Mouse (Mus musculus) adrenal gland, adult (tissue): ENCODE measurements at regions not wholly inside any gene's neighbourhood (a gene's known extent, or its start where the extent isn't known, plus 50 kb on each side); places are given as distances from the start of the nearest gene placed in this dataset.

Experiments
- DNase-seq, 2 experiments: peaks; one replicate each; pipeline ENCODE4 v3.0.0; 2022 to 2023; ENCODE audit warnings: low spot score in 1 of 2; ENCODE audit not compliant: inconsistent age in 2 of 2

- DNase-seq: no peak
Observed at GRCm38 (mm10) chr3:137482546-137482945, 138.9 kb upstream of the Ddit4l start.

GRCm38 (mm10) chr3:137482971-137483370, 138.4 kb upstream of the Ddit4l start:
- no peak for DNase-seq

- no peak for DNase-seq
Observed at GRCm38 (mm10) chr3:137489592-137489991, 131.8 kb upstream of the Ddit4l start.

GRCm38 (mm10) chr3:137491508-137492019, 129.8 kb upstream of the Ddit4l start:
- no peak for DNase-seq

- DNase-seq: no peak
Observed at GRCm38 (mm10) chr3:137498343-137498742, 123.1 kb upstream of the Ddit4l start.

GRCm38 (mm10) chr3:137511283-137511682, 110.1 kb upstream of the Ddit4l start:
- no peak for DNase-seq

- no peak for DNase-seq
Observed at GRCm38 (mm10) chr3:137512411-137512810, 109.0 kb upstream of the Ddit4l start.

- DNase-seq: peak in 1 of 2 experiments; percentile 17
Observed at GRCm38 (mm10) chr3:137513026-137513425, 108.4 kb upstream of the Ddit4l start.

GRCm38 (mm10) chr3:137514238-137514637, 107.2 kb upstream of the Ddit4l start:
- no peak for DNase-seq

GRCm38 (mm10) chr3:137517433-137517832, 104.0 kb upstream of the Ddit4l start:
- DNase-seq: no peak

GRCm38 (mm10) chr3:137520191-137520590, 101.2 kb upstream of the Ddit4l start:
- DNase-seq: no peak

- no peak for DNase-seq
Observed at GRCm38 (mm10) chr3:137525606-137526575, 95.5 kb upstream of the Ddit4l start.

GRCm38 (mm10) chr3:137529592-137529960, 91.8 kb upstream of the Ddit4l start:
- DNase-seq: no peak

GRCm38 (mm10) chr3:137529961-137530609, 91.3 kb upstream of the Ddit4l start:
- no peak for DNase-seq

GRCm38 (mm10) chr3:137541666-137542065, 79.7 kb upstream of the Ddit4l start:
- DNase-seq: no peak

GRCm38 (mm10) chr3:137542343-137542742, 79.1 kb upstream of the Ddit4l start:
- no peak for DNase-seq

- no peak for DNase-seq
Observed at GRCm38 (mm10) chr3:137547414-137547877, 74.0 kb upstream of the Ddit4l start.

GRCm38 (mm10) chr3:137547938-137548337, 73.5 kb upstream of the Ddit4l start:
- peak; percentile 5 to 23 for DNase-seq

- DNase-seq: no peak
Observed at GRCm38 (mm10) chr3:137550708-137551107, 70.7 kb upstream of the Ddit4l start.

GRCm38 (mm10) chr3:137552472-137553336, 68.7 kb upstream of the Ddit4l start:
- no peak for DNase-seq
